Mouse (Mus musculus): Measurements from ENCODE around the gene Wfikkn2. TPM values are rescaled to one million over a fixed set of nuclear protein-coding genes. Genes with fewer than 3 reads are reported as not detected.

Wfikkn2 gene
- polyA plus RNA-seq, 1 experiment from 2014 or later: 3.8 TPM

GRCm38 (mm10) chr11:94212997-94213396, 32.8 kb downstream of the Wfikkn2 start:
- Histone ChIP-seq H3K4me2 (replicated peaks) (peak overlapping the region; percentile 61), H3K27ac (replicated peaks) (no peak overlapping the region), H3K9me3 (no peaks in the 10 kb centered on the region), H3K27me3 (no peaks in the 10 kb centered on the region), H3K9ac (replicated peaks) (peak overlapping the region; percentile 99), H3K4me3 (peak overlapping the region; percentile 86), H3K4me1 (peaks cover 29% of the 10 kb centered on the region), H3K36me3 (peaks cover 10% of the 10 kb centered on the region)
- no peak for ATAC-seq (ENCODE audit: low FRiP score, low read depth)
- 73% methylated on average over 4 of the region's 4 CpGs for WGBS

- no peak for ATAC-seq (ENCODE audit: low FRiP score, low read depth)
- peak overlapping the region; percentile 99 for H3K9ac ChIP-seq (replicated peaks)
- WGBS: 1% methylated on average over 7 of the region's 7 CpGs
Observed at GRCm38 (mm10) chr11:94212489-94212836, 33.3 kb downstream of the Wfikkn2 start.

GRCm38 (mm10) chr11:94211651-94212488, 33.9 kb downstream of the Wfikkn2 start:
- Histone ChIP-seq H3K4me1 (peaks cover 29% of the 10 kb centered on the region), H3K9ac (replicated peaks) (peak overlapping the region; percentile 99), H3K36me3 (peaks cover 10% of the 10 kb centered on the region), H3K27me3 (no peaks in the 10 kb centered on the region), H3K27ac (replicated peaks) (peak overlapping the region; percentile 99), H3K4me2 (replicated peaks) (peak overlapping the region; percentile 61), H3K9me3 (no peaks in the 10 kb centered on the region), H3K4me3 (peak overlapping the region; percentile 86)
- under 1% methylated on average over 47 of the region's 61 CpGs for WGBS
- ATAC-seq (ENCODE audit: low FRiP score, low read depth): peak; percentile 28

More at GRCm38 (mm10) chr11:94212489-94212836, 33.3 kb downstream of the Wfikkn2 start:
- Histone ChIP-seq H3K27me3 (no peaks in the 10 kb centered on the region), H3K4me2 (replicated peaks) (peak overlapping the region; percentile 61), H3K27ac (replicated peaks) (peak overlapping the region; percentile 99), H3K4me3 (peak overlapping the region; percentile 86), H3K36me3 (peaks cover 10% of the 10 kb centered on the region), H3K9me3 (no peaks in the 10 kb centered on the region), H3K4me1 (peaks cover 29% of the 10 kb centered on the region)

- Histone ChIP-seq H3K9ac (replicated peaks) (peak within 1 kb of the TSS; percentile 99), H3K36me3 (peaks cover 10% of the 10 kb centered on the region), H3K27me3 (no peaks in the 10 kb centered on the region), H3K4me2 (replicated peaks) (peak within 1 kb of the TSS; percentile 95), H3K27ac (replicated peaks) (peak within 1 kb of the TSS; percentile 99), H3K9me3 (no peaks in the 10 kb centered on the region), H3K4me1 (peaks cover 34% of the 10 kb centered on the region), H3K4me3 (peak within 1 kb of the TSS; percentile 86)
- peak; percentile 96 for ATAC-seq (ENCODE audit: low FRiP score, low read depth)
- under 1% methylated on average over 37 of the region's 55 CpGs for WGBS
Observed at GRCm38 (mm10) chr11:94211124-94211603, 34.6 kb downstream of the Wfikkn2 start, which contains the start of gene Tob1. Tob1 (plus strand) TSS chr11:94211454.

GRCm38 (mm10) chr11:94210191-94211086, 35.4 kb downstream of the Wfikkn2 start:
- Histone ChIP-seq H3K9me3 (no peaks in the 10 kb centered on the region), H3K27me3 (no peaks in the 10 kb centered on the region), H3K27ac (replicated peaks) (peak overlapping the region; percentile 99), H3K4me3 (peak overlapping the region; percentile 86), H3K9ac (replicated peaks) (peak overlapping the region; percentile 66), H3K4me2 (replicated peaks) (peak overlapping the region; percentile 95), H3K36me3 (peaks cover 10% of the 10 kb centered on the region), H3K4me1 (peaks cover 33% of the 10 kb centered on the region)
- under 1% methylated on average over 47 of the region's 56 CpGs for WGBS
- peak; percentile 71 for ATAC-seq (ENCODE audit: low FRiP score, low read depth)

- H3K4me2 ChIP-seq (replicated peaks): peak overlapping the region; percentile 95
- no peak for ATAC-seq (ENCODE audit: low FRiP score, low read depth)
- 3% methylated on average over 14 of the region's 14 CpGs for WGBS
Observed at GRCm38 (mm10) chr11:94209695-94210131, 36.1 kb downstream of the Wfikkn2 start.

GRCm38 (mm10) chr11:94208811-94209675, 36.8 kb downstream of the Wfikkn2 start:
- H3K27me3 ChIP-seq: no peaks in the 10 kb centered on the region
- H3K27ac ChIP-seq (replicated peaks): no peak overlapping the region; the same call in 1 of the 2 replicates
- peaks cover 5% of the 10 kb centered on the region for H3K36me3 ChIP-seq
- WGBS: 57% methylated on average over 8 of the region's 8 CpGs
- H3K4me2 ChIP-seq (replicated peaks): no peak overlapping the region; the same call in 1 of the 2 replicates
- H3K9me3 ChIP-seq: no peaks in the 10 kb centered on the region
- no peak for ATAC-seq (ENCODE audit: low FRiP score, low read depth)
- peaks cover 28% of the 10 kb centered on the region for H3K4me1 ChIP-seq
- no peak overlapping the region for H3K9ac ChIP-seq (replicated peaks)
- H3K4me3 ChIP-seq: no peak overlapping the region

More at GRCm38 (mm10) chr11:94209695-94210131, 36.1 kb downstream of the Wfikkn2 start:
- Histone ChIP-seq H3K9me3 (no peaks in the 10 kb centered on the region), H3K27me3 (no peaks in the 10 kb centered on the region), H3K4me1 (peaks cover 32% of the 10 kb centered on the region), H3K9ac (replicated peaks) (peak overlapping the region; percentile 61; the same call in 1 of the 2 replicates), H3K27ac (replicated peaks) (peak overlapping the region; percentile 99), H3K36me3 (peaks cover 10% of the 10 kb centered on the region), H3K4me3 (peak overlapping the region; percentile 86)

- peaks cover 13% of the 10 kb centered on the region; the same call in 1 of the 2 replicates for H3K4me1 ChIP-seq
- H3K27me3 ChIP-seq: no peaks in the 10 kb centered on the region
- no peak overlapping the region for H3K4me2 ChIP-seq (replicated peaks)
- WGBS: 60% methylated on average over 10 of the region's 10 CpGs
- H3K36me3 ChIP-seq: no peaks in the 10 kb centered on the region
- no peak overlapping the region for H3K27ac ChIP-seq (replicated peaks)
- H3K4me3 ChIP-seq: no peak overlapping the region
- no peak overlapping the region for H3K9ac ChIP-seq (replicated peaks)
- no peaks in the 10 kb centered on the region for H3K9me3 ChIP-seq
- no peak for ATAC-seq (ENCODE audit: low FRiP score, low read depth)
Observed at GRCm38 (mm10) chr11:94206398-94207114, 39.2 kb downstream of the Wfikkn2 start.

- H3K27me3 ChIP-seq: no peaks in the 10 kb centered on the region
- H3K4me1 ChIP-seq: peaks cover 10% of the 10 kb centered on the region; the same call in 1 of the 2 replicates
- no peak overlapping the region for H3K4me2 ChIP-seq (replicated peaks)
- no peaks in the 10 kb centered on the region for H3K9me3 ChIP-seq
- H3K4me3 ChIP-seq: no peak overlapping the region
- ATAC-seq (ENCODE audit: low FRiP score, low read depth): no peak
- no peak overlapping the region for H3K9ac ChIP-seq (replicated peaks)
- no peak overlapping the region for H3K27ac ChIP-seq (replicated peaks)
- no peaks in the 10 kb centered on the region for H3K36me3 ChIP-seq
- 49% methylated on average over 3 of the region's 3 CpGs for WGBS
Observed at GRCm38 (mm10) chr11:94203066-94203465, 42.7 kb downstream of the Wfikkn2 start.

- Histone ChIP-seq H3K27ac (replicated peaks) (no peak overlapping the region), H3K4me3 (no peak overlapping the region), H3K9ac (replicated peaks) (no peak overlapping the region), H3K27me3 (no peaks in the 10 kb centered on the region), H3K36me3 (no peaks in the 10 kb centered on the region), H3K9me3 (no peaks in the 10 kb centered on the region), H3K4me2 (replicated peaks) (no peak overlapping the region), H3K4me1 (peaks cover 10% of the 10 kb centered on the region; the same call in 1 of the 2 replicates)
- WGBS: 89% methylated on average over 5 of the region's 5 CpGs
- ATAC-seq (ENCODE audit: low FRiP score, low read depth): no peak
Observed at GRCm38 (mm10) chr11:94202106-94202505, 43.7 kb downstream of the Wfikkn2 start.

Measured in midbrain, embryonic 12.5 days (tissue).